Mouse (Mus musculus): Measurements from ENCODE around the gene Slit3. TPM values are rescaled to one million over a fixed set of nuclear protein-coding genes. Genes with fewer than 3 reads are reported as not detected.

Slit3 gene
- total RNA-seq, 2 experiments from 2014 or later = 33.0 to 56.8 TPM

DNA sequence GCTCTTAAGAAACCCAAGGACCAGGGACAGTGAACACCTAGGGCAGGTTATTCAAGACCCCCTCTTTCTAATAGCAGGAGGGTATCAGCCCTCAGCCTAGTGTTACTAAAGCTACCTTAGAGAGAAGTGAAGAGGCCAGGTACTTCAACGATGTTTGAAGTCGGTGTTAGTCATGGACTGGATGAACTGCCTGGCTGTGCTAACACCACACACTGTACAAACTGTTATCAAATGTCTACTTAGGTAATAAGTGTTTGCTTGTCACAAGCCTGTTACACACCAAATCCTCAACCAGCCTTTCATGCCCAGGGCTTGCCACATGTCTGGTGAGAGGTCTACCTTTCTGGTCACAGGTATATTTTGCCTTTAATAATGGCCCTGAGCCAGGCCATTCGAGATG lies 153.0 kb downstream of the Slit3 start:
- DNase-seq = no peak

DNA sequence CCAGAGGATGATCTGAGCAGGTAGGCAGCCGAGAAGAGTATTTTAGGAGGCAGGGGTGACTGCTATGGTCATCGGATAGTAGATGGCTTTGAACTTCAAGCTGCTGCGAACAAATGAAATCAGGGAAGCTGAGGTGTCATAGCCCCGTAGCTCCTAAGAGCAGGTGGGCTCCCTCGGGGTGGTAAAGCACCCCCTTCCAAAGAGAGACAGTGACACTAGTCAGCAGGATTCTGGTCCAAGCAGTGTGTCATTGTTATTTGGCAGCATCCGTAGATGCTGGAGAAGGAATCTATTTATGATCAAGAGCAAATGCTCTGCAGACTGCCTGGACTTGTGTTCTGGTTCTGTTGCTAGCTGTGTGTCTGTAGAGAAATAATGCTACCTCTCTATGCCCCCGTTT lies 154.3 kb downstream of the Slit3 start:
- DNase-seq = no peak

DNA sequence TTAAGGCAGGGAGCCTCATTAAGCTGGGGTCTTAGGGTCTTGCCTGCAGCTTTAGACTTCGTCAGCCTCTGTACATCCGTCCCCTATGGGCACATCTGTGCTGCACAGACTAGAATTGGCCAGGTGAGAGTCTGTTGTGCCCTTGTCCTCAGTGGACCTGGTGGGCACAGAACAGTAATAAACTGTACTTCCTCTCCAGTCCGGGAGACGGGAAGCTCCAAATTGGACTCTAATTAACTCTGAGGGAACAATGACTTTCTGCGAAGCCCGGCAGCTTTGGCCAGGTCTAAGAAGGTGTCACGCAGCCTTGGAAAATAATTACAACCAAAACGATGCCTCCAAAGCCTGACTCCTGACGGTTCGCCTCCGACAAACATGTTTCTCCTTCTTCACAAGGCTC lies 155.0 kb downstream of the Slit3 start:
- no peak for DNase-seq

DNA sequence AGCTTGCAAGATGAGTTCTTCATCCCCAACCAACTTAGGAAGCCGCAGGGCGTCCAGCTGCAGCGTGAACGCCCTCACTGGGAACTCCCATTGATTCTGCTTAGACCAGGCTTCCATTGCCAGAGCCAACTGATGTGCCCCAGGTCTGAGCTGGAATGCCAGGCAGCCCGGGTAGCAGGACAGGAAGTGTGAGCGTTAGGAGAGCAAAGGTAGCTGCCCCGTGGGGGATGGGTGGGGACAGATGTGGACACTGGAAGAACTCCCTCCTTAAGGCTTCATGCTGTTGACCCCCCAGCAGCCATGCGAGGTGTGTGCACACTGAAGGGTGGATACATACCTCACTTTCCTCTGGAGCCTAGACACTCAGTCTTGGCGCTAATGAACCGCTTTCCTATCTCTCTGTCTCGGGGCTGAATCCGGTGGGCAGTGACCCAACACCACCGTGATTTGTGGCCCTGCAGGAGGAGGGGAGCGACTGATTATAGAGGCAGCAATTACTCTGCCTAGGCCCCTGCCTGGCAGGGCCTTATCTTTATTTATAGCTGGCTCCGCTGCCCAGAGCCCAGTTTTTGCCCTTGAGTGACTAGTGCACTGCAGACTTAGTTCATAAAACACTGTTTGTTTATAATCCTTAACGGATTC lies 157.2 kb downstream of the Slit3 start:
- DNase-seq = peak; percentile 75 to 76

DNA sequence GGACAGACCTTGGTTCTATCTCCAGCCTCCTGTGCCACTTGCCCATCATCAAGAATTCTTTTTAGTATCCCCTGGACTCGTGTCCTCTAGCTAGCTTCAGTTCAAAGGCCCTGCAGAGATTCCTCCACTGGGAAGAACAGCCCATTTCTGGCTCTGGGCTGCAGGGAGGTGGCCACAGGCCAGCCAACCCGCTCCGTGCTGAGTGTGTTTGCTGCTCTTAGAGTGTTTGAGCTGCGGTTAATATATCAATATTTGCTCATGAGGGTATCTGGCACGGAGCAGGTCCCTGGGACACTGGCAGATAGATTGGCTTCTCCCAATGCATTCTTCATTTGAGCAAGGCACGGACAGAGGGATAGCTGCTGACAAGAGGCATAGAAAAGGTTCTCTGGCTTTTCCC lies 159.8 kb downstream of the Slit3 start:
- DNase-seq = no peak

DNA sequence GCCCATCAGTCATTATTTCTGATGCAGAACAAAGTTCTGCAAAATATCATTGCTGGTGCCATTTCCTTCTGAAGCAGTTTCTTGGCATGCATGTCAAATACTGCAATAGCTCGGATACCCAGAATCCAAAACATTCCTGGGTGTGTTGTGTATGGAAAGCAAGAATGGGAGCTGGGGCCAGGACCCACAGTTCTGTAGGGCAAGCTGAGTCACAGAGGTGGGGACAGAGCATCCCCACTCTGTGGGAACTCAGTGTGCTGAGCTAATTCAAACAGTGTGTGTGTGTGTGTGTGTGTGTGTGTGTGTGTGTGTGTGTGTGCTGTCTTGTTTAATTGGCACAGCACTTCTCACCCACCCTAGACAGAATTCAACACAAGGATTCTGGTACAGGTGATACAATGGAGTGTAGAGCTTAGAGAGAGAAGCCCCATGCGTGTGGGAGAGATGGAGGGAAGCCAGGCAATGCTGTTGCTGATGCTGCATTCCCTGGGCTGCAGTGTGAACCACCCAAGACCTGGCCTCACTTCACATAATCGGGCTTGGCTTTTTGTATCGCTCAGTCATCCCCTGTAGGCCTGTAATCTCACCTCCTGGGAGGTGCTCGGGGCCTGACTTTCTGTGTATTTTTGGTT lies 161.1 kb downstream of the Slit3 start:
- DNase-seq = no peak

DNA sequence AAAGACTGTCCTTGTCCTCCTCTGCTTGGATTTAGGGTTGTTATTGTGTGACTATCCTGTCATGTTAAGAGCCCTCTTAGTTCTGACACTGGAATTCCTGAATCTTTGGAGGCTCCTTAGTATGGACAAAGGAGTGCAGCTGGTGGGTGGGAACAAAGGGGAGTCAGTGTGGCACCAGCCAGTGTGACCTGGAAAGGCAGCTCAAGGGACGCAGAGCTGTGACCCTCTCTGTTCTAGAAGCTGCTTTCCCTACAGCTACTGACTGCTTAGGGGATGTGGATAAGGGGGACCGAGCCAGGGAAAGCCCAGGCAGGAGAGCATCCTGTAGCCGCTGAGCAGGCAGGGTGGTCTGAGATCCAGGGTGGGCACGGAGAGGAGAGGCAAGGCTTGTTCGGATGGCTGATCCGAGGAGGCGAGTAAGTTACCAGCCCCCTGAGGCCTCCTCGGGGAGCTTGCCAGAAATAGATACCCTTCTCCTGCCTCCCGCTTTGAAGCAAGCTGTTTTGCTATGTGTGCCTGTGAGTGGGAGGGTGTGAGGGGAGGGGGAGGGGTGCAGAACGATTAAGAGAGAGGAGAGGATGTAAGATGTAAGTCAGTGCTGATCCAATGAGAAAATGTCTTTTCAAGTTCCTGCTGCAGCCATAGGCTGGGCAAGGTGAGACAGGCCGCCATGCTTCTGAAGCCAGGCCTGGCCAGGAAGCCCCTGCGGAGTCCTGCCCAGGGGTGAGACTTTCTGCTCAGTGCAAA lies 162.0 kb downstream of the Slit3 start:
- no peak for DNase-seq

DNA sequence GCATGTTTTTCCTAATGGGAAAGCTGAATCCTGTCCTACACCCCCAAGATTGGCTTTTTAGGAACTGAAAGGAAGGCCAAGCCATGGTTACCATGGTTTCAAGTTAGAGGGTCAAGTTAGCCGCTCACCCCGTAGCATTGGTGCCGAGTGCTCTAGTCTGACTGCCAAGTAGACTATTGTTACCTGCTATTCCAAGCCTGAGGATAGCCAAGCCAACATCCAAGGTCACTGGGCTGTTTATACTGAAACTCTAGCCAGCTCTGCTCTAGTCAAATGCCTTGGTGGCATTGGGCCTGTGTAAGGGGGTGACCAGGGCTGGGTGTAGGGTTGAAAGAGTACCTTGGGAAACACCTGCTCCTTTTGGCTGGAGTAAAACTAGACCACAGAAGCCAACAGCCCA lies 162.7 kb downstream of the Slit3 start:
- DNase-seq = peak; percentile 27 to 28

DNA sequence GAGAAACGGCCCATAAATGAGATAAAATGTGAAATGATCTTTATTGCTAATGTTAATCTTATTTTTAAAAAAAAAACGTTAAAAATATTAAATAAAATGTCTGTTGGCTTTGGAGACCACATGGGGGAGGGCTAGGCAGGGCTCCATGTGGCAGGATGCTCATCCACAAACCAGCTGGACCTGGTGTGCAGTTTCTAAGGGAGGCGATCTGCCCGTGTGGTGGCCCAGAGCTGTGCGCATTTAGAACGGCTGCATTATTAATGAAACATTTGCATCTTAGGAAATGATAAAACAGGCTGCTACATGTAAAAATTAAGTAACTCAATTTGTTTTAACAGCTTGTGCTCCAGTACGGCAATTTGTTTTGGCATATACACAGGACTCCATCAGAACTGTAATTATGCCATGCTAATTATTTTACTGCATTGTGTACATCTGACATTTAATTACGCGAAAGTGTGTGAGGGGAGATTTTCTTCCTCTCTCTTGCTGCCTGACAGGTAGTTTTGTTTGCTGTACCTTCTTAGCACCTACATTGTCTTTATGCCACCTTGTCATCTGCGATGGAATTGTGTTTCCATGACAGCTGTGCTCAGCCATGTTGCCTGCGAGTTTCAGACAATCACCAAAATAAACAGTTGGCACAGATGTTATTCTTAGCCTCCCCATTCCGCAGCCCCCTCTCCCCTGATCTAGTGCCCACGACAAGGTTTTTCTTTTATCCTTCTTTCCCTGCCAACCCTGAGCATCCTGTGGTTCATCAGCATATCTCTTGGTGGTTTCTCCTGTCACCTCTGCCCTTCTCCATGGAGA lies 165.8 kb downstream of the Slit3 start:
- no peak for DNase-seq

DNA sequence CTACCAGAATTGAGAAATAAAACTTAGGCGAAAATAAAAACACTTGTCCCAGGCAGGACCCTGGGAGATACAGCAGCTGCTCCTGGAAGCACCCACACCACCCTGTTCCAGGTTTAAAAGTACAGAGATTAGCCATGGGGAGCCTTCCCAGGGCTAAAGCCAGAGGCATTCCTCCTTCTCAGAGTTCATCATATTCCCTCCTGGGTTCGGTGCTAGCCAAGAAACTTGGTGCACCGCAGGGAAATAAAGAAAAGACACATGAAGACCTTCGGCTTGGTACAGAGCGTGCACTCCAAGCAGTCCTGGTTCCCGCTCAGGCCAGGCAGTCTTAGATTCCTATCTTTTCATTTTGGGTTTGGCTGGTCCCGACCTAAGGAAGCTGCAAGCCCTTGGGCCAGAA lies 167.0 kb downstream of the Slit3 start:
- no peak for DNase-seq

DNA sequence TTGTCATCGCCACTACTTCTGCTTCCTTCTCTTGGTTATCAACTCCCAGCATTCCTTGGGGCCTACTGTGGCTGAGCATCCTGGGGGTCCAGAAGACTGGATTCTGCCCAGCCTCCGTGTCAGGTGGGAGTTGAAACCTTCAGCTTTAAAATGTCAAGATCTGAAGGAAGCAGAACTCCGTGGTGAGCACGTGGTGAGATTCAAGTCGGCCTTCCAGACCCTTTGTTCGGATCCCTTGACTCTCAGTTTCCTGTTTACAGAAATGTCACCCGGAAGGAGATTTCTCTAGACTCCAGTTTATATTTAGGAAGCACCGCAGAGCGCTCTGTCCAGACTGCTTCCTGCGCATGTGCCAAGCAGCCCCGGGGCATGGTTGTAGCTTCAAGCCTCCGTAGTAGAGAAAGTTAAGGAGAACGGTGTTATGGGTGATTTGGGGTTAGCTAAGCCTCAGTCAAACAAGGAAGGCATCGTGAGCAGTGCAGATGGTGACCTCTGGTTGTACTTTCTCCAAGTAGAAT lies 167.8 kb downstream of the Slit3 start:
- DNase-seq = no peak

DNA sequence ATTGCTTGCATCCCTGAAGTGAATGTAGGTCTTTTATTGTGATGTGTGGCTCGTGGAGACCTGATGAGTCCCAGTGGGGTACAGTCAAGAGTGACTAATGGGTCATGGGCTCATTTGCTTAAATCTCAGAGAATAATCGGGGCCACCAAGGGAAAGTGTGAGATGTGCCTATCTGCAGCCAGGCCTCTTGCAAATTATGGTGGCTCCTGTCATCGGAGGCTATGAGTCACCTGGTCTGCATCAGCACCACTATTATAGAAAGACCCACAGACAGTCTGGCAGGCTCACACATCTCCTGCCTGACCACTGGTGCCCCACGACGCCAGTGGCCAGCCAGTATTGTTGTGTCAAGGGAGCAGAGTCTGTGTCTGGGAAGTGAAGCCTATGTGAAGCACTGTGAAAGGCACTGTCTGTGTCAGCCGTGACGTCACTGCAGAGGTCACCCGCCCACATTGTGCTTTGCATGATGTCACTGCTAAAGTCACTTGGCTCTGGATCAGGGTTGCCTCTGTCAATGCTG lies 171.3 kb downstream of the Slit3 start:
- no peak for DNase-seq

DNA sequence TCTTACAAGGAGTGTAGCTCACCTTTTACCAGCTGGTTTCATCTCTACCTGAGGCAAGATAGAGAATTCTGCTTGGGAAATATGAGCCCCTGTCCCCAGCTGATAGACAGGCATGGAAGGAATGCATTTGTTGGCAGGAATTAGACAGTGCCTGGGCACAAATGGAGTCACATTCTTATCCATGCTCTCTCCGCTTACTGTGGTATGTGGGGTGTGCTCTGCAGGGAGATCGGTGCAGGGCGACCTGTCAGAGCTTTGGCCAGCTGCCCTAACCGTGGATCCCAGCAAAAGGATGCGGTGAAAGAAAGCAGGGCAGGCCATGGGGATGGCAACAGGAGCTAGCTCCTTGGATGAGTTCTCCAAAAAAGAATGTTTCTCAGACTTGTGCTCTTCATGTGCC lies 172.2 kb downstream of the Slit3 start:
- DNase-seq = no peak

DNA sequence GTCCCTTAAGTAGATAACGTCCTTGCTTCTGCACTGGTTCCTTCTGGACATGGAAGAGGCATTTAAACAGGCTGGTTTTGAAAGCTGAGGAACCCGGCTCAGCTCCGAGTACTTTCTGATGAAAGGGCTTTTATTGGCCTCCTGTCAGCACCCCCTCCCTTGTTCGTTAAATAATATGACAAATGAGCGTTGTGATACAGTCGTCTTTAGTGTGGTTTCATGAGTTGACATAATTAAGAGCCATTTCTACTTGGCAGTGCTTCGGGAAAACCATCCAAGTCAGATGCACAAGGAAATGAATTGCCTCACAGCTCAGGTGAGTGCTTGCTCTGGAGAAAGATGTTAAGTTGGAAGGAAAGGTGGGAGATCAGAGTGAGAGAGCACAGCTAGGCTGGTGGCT lies 173.6 kb downstream of the Slit3 start:
- no peak for DNase-seq

DNA sequence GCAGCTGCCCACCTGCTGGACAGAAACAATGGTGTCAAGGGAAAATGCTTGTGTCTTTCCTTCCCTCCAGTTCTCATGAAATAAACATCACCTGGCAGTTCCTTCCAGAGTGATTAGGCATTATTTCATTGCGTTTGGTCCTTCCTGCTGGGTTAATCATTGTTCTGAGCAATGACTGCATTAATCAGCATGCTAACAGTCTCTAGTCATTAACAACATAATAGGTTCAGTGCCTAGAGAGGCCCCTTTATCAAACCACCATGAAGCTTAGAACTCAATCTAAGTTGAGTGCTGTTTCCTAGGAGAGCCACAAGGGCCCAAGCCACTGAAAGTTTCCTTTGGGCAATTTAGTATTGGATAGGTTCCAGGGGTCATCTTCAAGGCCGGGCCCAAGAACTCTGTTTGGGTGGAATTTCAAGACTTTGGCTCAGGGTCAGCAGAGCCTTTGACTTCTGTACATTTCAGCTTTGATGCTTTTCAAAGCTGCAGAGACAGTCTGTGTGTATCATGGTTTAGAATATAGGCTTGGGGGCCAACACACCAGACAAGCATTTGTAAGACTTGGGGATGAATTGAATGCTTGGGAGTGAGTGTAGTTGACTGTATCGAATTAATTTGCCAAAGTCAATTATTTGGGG lies 174.3 kb downstream of the Slit3 start:
- DNase-seq = no peak

DNA sequence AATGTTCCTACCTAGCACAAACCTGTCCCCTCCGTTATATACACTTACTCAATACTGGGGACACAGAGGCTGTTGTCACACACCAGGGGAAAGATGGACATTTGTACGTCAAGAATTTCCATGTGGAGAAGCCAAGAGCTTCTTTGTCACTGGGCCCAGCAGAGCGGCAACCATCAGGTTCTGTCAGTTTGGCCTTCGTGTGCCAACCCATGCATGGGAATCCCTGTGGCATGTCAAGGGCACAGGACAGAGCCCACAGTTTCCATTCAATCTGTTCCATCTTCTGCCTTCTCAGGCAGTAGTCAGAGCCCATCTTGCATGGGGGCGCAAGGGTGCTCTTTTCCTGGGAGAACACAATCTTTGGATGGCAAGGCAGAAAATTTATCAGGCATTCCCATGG lies 175.8 kb downstream of the Slit3 start:
- no peak for DNase-seq

DNA sequence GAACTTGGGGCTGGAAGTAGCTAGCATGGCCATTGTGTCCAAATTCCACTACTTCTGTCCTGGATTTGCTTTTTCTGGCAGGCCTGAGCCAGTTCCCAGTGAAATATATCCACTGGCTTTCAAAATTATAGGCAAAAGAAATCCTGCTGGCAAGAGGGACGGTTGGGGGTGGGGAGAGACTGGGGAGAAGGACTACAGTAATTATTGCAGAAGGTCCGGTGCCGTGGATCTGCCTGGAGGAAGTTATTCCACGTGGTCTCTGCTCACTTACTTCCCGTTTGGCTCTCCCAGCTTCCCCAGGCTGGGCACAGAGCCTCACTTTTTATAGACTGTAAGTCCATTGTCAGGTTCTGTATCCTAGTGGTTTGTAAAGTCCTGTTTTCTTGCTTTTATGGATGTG lies 176.3 kb downstream of the Slit3 start:
- peak; percentile 69 to 81 for DNase-seq

DNA sequence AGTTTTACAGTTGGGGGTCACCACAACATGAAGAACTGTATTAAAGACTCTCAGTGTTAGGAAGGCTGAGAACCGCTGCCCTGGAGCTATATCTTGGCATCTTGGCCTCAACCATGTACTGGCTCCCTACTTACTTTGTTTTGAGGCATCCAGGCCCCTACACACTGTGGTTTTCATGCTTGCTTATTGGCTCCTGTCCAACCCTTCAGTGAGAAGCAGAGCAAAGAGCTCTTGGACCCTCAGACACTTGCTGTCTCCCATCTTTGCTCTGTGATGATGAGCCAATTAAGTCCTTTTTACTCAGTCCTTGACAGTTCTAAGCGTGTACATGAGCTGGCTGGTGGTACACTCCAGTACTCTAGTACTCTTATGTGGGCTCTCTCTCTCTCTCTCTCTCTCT lies 177.5 kb downstream of the Slit3 start:
- no peak for DNase-seq

DNA sequence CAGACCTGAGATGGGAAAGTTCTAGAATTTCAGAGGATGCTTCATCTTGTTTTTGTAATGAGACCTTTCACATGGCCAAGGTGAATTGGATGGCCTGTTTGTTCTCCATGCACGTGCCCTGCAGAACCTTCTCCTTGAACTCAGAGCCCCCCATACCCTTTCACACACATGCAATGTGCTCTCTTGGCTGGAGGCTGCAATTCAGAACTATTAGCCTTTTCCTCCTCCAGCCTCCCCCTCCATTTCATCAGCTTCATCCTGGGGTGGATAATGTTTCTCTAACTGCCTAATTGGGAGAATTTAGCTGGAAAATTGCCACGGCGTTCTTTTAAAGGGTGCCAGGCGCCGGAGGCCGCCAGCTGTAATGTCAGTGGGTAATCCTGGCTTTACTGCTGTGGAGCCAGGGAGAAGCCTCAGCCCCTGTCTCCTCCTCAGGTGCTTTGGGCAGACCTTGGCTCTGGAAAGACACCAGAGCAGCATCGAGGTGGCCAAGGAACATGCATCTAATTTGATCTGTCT lies 178.9 kb downstream of the Slit3 start:
- DNase-seq = no peak

DNA sequence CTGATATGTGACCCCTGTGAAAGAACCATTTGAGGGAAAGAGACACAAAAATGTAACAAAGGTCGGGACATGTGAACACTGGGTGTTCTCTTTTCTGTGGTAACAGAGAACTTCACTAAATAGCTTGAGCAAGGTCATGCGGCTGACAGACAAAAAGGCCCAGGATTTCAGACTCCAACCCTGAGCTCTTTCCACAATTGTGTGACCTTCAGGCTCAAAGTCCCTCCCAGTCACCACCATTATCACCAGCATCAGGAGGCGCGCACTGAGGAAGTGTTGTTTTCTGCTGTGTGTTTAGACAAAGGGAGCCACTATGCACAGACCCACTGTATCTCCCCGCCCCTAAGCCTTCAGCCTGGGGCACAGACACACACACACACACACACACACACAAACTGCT lies 181.2 kb downstream of the Slit3 start:
- peak; percentile 49 for DNase-seq

DNA sequence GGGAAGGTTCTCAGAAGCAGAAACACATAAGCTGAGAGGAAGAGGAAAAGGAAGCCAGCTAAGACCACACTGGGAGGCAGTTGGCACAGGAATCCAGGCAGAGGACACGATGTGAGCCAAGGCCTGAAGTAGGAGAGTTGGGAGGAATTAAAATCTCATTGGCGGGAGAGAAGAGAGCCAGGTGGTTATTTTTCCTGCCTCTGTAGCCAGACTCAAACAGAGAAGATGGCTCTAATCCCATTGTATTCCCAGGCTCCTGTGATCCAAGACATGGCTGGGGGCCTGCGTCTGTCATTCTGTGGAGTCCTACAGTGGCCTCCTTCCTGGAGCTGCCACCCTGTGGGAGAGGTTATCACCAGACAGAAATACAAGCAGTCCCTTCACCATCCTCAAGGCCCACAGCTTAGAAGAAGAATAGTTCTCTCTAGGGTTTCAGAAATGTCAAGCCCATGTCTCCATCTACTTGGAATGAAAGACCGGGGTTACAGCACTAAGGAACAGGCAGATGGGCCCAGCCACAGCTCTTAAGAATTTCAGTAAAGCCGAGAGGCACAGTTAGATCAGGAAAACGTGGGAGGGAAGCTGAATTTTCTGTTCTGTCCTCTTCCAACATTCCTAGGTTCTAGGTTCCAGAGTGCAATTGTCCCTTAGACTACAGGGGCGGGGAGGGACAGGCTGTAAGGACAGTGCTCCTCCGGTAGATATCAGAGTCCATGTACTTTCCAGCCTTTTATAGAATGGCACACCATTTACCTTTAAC lies 183.4 kb downstream of the Slit3 start:
- DNase-seq = no peak
